Mouse (Mus musculus): ENCODE results near the gene 3110009E18Rik. TPM values are rescaled to one million over a fixed set of nuclear protein-coding genes. Genes with fewer than 3 reads are reported as not detected.

The 3110009E18Rik gene
- polyA plus RNA-seq, 1 experiment from 2014 or later, result 22.9 TPM

DNA sequence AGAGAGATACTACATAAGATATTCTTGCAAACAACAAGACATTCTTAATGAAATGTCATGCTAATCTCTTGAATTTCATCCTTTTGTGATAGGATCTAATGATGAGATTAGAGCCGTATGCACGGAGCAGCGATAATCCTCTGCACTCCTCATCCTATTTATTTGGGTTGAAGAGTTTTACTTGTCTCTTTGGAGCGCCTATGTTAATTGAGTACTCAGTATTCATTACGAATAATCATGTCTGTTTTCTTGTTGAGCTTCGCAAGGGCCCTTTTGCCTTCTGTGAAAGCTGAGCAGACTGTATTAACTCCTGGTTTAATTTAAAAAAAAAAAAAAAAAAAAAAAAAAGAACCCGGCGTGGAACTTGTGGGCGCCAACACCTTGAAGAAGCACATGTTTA is 65.7 kb downstream of the 3110009E18Rik start:
- 39% methylated on average over 9 of the region's 9 CpGs for WGBS
- ATAC-seq (ENCODE audit: insufficient number of reproducible peaks, insufficient read depth, low FRiP score, low TSS enrichment), result no peak
- H3K9ac ChIP-seq, result no peak overlapping the region
- no peaks in the 10 kb centered on the region for H3K4me1 ChIP-seq
- no peak overlapping the region for H3K27ac ChIP-seq
- no peaks in the 10 kb centered on the region for H3K36me3 ChIP-seq
- H3K4me3 ChIP-seq, result no peak overlapping the region
- H3K4me2 ChIP-seq (replicated peaks), result no peak overlapping the region
- H3K9me3 ChIP-seq, result no peaks in the 10 kb centered on the region
- no peaks in the 10 kb centered on the region for H3K27me3 ChIP-seq

DNA sequence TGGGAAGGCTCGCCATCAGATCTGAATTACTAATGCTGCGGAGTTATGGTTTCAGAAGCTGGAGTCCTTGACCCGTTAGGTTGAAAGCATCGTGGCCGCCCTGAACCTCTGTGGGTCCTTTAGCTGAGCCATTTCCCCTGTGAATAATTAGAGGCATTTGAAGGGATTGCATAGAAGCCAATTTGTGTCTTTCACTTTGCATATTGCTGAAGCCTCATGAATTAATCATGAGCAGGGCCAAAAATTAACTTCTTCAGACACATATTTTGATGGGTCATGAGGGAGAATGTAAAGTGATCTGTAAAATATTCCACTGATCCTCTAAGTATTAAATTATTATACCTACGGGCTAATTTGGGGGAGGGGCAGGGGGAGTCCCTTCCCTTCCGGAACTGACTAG is 66.1 kb downstream of the 3110009E18Rik start:
- H3K4me1 ChIP-seq, result no peaks in the 10 kb centered on the region
- no peaks in the 10 kb centered on the region for H3K27me3 ChIP-seq
- H3K9me3 ChIP-seq, result no peaks in the 10 kb centered on the region
- no peak overlapping the region for H3K4me2 ChIP-seq (replicated peaks)
- 57% methylated on average over 7 of the region's 7 CpGs for WGBS
- H3K27ac ChIP-seq, result no peak overlapping the region
- no peak for ATAC-seq (ENCODE audit: insufficient number of reproducible peaks, insufficient read depth, low FRiP score, low TSS enrichment)
- no peak overlapping the region for H3K9ac ChIP-seq
- H3K36me3 ChIP-seq, result no peaks in the 10 kb centered on the region
- no peak overlapping the region for H3K4me3 ChIP-seq

DNA sequence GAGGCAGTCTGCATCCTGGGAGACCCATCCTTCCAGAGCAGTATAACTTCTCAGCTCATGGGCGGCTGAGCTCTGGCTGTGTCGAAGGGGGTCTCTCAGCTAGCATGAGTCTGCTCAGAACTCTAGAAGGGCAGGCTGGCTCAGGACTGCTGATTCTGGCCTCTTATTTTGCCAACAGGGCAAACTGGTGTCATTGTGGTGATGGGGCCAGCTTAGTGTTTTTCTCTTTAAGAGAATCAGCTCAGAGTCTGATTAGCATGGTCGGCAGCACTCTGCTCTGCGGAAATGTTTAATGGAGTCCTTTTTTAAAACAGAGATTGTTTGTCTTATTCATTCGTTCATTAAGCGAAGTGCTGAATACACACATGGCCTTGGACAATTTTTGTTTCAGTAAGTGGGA is 68.2 kb downstream of the 3110009E18Rik start:
- H3K9me3 ChIP-seq, result no peaks in the 10 kb centered on the region
- no peak for ATAC-seq (ENCODE audit: insufficient number of reproducible peaks, insufficient read depth, low FRiP score, low TSS enrichment)
- H3K9ac ChIP-seq, result no peak overlapping the region
- H3K4me3 ChIP-seq, result no peak overlapping the region
- no peak overlapping the region for H3K4me2 ChIP-seq (replicated peaks)
- H3K27ac ChIP-seq, result no peak overlapping the region
- H3K36me3 ChIP-seq, result no peaks in the 10 kb centered on the region
- no peaks in the 10 kb centered on the region for H3K27me3 ChIP-seq
- 83% methylated on average over 6 of the region's 6 CpGs for WGBS
- no peaks in the 10 kb centered on the region for H3K4me1 ChIP-seq

DNA sequence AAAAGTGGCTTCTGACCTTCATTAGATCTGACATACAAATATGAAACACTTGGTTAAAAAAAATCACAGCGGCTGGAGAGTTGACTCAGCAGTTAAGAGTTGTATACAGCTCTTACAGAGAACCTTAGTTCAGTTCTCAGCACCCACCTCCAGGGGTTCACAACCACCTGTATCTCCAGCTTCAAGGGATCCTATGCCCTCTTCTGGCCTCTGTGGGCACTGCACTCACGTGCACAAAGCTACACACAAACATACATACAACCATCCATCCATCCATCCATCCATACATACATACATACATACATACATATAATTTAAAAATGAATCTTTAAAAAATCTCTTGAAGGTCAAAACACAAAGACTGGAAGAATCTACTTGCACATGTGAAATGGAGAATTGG is 69.3 kb downstream of the 3110009E18Rik start:
- no peak overlapping the region for H3K27ac ChIP-seq
- no peak overlapping the region for H3K4me2 ChIP-seq (replicated peaks)
- H3K9me3 ChIP-seq, result no peaks in the 10 kb centered on the region
- no peak for ATAC-seq (ENCODE audit: insufficient number of reproducible peaks, insufficient read depth, low FRiP score, low TSS enrichment)
- H3K9ac ChIP-seq, result no peak overlapping the region
- no peaks in the 10 kb centered on the region for H3K27me3 ChIP-seq
- WGBS, result 91% methylated on average over 2 of the region's 2 CpGs
- no peak overlapping the region for H3K4me3 ChIP-seq
- no peaks in the 10 kb centered on the region for H3K4me1 ChIP-seq
- H3K36me3 ChIP-seq, result no peaks in the 10 kb centered on the region

DNA sequence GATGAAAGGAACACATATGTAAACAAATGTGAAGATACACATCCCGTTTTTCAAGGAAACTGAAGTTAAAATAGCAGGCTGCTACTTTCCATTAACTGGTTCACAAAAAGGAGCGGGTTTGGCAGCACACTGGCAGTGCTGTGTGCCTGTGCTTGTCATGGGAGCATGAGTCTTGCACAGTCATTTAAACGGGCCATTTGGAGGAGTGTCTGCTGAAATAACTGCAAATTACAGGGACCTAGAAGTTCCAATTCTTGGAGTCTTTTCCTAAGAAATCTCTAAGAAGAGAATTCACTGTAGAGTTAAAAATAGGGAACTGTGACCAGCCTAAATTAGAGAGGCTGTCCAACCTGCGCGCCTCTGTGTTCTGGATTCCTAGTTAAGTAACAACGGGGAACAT is 70.0 kb downstream of the 3110009E18Rik start:
- Histone ChIP-seq H3K27me3 (no peaks in the 10 kb centered on the region), H3K9ac (no peak overlapping the region), H3K4me3 (no peak overlapping the region), H3K36me3 (no peaks in the 10 kb centered on the region), H3K4me2 (replicated peaks) (no peak overlapping the region), H3K9me3 (no peaks in the 10 kb centered on the region), H3K27ac (no peak overlapping the region), H3K4me1 (no peaks in the 10 kb centered on the region)
- 86% methylated on average over 6 of the region's 6 CpGs for WGBS
- ATAC-seq (ENCODE audit: insufficient number of reproducible peaks, insufficient read depth, low FRiP score, low TSS enrichment), result no peak

DNA sequence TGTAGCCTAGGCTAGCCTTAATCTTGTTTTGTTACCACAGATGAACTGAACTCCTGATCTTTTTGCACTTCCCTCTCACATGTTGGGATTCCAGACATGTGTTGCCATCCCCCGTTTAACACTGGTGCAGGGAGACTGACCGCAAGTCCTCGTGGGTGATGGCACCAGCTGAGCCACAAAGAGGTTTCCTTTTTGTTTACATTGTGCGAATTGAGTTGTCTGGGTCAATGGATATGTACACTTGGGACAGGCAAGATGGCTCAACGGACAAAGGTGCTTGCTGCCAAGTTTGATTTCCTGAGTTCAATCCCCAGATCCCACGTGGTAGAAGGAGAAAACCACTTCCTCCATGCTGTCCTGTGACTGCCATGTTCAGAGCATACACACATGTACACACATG is 71.3 kb downstream of the 3110009E18Rik start:
- Histone ChIP-seq H3K36me3 (no peaks in the 10 kb centered on the region), H3K4me3 (no peak overlapping the region), H3K4me1 (no peaks in the 10 kb centered on the region), H3K27ac (no peak overlapping the region), H3K9ac (no peak overlapping the region), H3K27me3 (no peaks in the 10 kb centered on the region), H3K9me3 (no peaks in the 10 kb centered on the region), H3K4me2 (replicated peaks) (no peak overlapping the region)
- no peak for ATAC-seq (ENCODE audit: insufficient number of reproducible peaks, insufficient read depth, low FRiP score, low TSS enrichment)
- 76% methylated on average over 6 of the region's 6 CpGs for WGBS

DNA sequence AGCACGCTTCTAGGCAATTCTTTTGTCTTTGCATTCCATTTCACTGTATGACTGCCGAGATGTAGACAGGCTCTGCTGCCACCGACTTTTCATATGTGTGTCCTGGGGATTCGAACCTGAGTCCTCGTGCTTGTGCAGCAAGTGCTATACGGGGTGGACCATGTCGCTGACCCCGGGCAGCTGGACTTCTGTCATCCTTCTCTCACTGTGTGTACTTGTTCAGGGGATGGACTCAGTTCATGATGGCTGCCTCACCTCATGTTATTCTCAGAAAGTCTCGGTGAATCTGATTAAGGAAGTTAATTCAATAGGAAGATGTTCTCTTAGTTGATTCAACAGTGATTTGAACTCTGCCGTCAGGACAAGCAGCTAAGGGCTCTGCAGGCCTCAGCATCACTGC is 72.6 kb downstream of the 3110009E18Rik start:
- Histone ChIP-seq H3K4me2 (replicated peaks) (no peak overlapping the region), H3K27me3 (no peaks in the 10 kb centered on the region), H3K4me3 (no peak overlapping the region), H3K36me3 (no peaks in the 10 kb centered on the region), H3K4me1 (no peaks in the 10 kb centered on the region), H3K9me3 (no peaks in the 10 kb centered on the region), H3K27ac (no peak overlapping the region), H3K9ac (no peak overlapping the region)
- no peak for ATAC-seq (ENCODE audit: insufficient number of reproducible peaks, insufficient read depth, low FRiP score, low TSS enrichment)
- WGBS, result 90% methylated on average over 10 of the region's 10 CpGs

DNA sequence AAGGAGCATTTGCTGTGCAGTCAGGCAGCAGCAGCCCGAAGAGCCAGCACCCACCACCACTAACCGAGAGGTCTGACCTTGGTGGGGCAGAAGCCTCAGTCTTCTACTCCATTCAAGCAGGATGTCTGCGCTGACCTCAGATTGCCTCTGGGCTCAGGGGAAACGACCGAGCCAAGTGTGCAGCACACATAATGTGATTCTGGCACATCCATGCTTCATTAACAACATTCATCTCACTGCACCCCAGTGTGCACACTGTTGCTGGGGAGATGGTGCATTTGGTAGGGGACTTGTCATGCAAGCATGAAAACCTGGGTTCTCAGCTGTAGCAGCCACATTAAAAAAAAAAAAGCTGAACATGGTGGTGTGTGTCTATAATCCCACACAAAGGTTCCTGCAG is 75.0 kb downstream of the 3110009E18Rik start:
- no peak for ATAC-seq (ENCODE audit: insufficient number of reproducible peaks, insufficient read depth, low FRiP score, low TSS enrichment)
- no peak overlapping the region for H3K4me3 ChIP-seq
- no peaks in the 10 kb centered on the region for H3K9me3 ChIP-seq
- H3K36me3 ChIP-seq, result no peaks in the 10 kb centered on the region
- no peaks in the 10 kb centered on the region for H3K4me1 ChIP-seq
- H3K27ac ChIP-seq, result no peak overlapping the region
- 56% methylated on average over 5 of the region's 5 CpGs for WGBS
- no peak overlapping the region for H3K4me2 ChIP-seq (replicated peaks)
- H3K27me3 ChIP-seq, result no peaks in the 10 kb centered on the region
- no peak overlapping the region for H3K9ac ChIP-seq

DNA sequence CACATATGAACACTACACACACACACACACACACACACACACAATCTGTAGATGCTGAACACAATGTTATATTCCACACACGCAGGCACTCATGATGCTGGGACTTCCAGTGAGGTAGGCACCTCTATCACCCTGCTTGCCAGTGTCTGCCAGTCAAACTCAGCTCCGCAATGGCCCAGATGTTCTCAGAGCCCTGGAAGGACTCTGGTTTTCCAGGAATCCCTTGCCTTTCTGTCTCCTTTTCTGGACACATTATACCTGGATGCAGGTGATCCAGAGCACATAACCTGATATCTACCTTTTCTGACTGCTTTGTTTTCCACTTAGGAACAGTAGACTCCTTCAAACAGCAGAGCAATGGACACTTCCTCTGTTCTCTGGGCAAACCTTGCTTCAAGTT is 75.7 kb downstream of the 3110009E18Rik start:
- H3K9me3 ChIP-seq, result no peaks in the 10 kb centered on the region
- no peaks in the 10 kb centered on the region for H3K4me1 ChIP-seq
- ATAC-seq (ENCODE audit: insufficient number of reproducible peaks, insufficient read depth, low FRiP score, low TSS enrichment), result no peak
- H3K27ac ChIP-seq, result no peak overlapping the region
- no peaks in the 10 kb centered on the region for H3K36me3 ChIP-seq
- no peak overlapping the region for H3K4me3 ChIP-seq
- H3K27me3 ChIP-seq, result no peaks in the 10 kb centered on the region
- H3K9ac ChIP-seq, result no peak overlapping the region
- H3K4me2 ChIP-seq (replicated peaks), result no peak overlapping the region
- 82% methylated on average over 2 of the region's 2 CpGs for WGBS

DNA sequence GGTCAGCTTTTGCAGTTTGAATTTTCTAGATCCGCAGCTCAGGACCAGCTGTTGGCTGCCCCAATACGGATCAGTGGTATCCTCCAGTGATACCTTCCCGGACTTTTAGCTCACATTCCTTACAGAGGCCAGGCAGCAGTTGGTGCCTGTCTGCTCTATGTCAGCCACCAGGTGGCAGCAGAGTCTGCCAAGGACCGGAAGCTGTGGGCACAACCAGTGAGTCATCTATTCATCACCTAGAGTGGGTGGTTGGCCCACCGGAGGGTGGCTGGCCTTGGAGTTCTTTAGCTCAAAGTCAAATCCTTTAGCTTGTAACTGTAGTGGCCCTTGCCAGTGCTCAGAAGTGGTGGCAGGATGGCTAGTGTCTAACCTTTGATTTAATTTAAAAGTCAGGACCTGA is 76.2 kb downstream of the 3110009E18Rik start:
- H3K9ac ChIP-seq, result no peak overlapping the region
- H3K27ac ChIP-seq, result no peak overlapping the region
- no peaks in the 10 kb centered on the region for H3K27me3 ChIP-seq
- H3K9me3 ChIP-seq, result no peaks in the 10 kb centered on the region
- H3K4me3 ChIP-seq, result no peak overlapping the region
- H3K4me2 ChIP-seq (replicated peaks), result no peak overlapping the region
- H3K4me1 ChIP-seq, result no peaks in the 10 kb centered on the region
- peak; percentile 13; the same call in 1 of the 2 replicates for ATAC-seq (ENCODE audit: insufficient number of reproducible peaks, insufficient read depth, low FRiP score, low TSS enrichment)
- WGBS, result 16% methylated on average over 5 of the region's 5 CpGs
- H3K36me3 ChIP-seq, result no peaks in the 10 kb centered on the region

DNA sequence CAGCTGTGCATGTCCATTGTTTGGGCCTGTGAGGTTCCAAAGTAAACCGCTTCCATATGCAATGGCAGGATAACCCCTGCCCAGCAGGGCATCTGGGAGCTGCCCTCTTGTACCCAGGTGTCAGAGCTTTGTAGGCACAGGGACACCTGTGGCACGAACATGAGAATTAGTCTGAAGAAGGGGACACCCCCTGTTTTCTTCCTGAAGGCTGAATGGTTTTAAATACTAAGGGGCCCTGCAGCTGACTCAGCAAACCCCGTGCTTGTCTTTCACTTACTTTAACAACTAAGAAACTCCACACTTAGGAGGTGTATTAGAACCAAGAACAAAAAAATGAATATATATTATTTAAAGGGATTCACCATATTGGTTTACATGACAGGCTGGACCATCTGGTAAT is 77.2 kb downstream of the 3110009E18Rik start:
- Histone ChIP-seq H3K4me1 (no peaks in the 10 kb centered on the region), H3K4me2 (replicated peaks) (no peak overlapping the region), H3K4me3 (no peak overlapping the region), H3K27me3 (no peaks in the 10 kb centered on the region), H3K9me3 (no peaks in the 10 kb centered on the region), H3K36me3 (no peaks in the 10 kb centered on the region), H3K27ac (no peak overlapping the region), H3K9ac (no peak overlapping the region)
- no peak for ATAC-seq (ENCODE audit: insufficient number of reproducible peaks, insufficient read depth, low FRiP score, low TSS enrichment)
- 44% methylated on average over 3 of the region's 3 CpGs for WGBS

DNA sequence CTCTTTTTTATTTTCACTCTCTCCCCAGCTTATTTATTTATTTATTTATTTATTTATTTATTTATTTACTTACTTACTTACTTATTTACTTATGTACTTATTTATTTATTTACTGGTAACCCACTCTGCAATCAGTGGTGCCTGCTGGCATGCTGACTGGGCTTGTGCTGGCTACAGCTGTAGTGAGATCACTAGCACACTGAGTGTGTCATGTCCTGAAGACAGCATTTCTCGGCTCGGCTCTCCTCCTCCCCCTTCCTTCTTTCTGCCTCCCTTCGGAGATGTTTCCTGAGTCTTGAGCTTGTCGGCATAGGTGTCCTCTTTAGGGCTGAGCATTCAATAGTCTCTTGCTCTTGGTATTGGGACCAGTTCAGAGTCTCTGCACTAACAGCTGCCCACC is 78.0 kb downstream of the 3110009E18Rik start:
- WGBS, result 77% methylated on average over 4 of the region's 4 CpGs
- no peak for ATAC-seq (ENCODE audit: insufficient number of reproducible peaks, insufficient read depth, low FRiP score, low TSS enrichment)

DNA sequence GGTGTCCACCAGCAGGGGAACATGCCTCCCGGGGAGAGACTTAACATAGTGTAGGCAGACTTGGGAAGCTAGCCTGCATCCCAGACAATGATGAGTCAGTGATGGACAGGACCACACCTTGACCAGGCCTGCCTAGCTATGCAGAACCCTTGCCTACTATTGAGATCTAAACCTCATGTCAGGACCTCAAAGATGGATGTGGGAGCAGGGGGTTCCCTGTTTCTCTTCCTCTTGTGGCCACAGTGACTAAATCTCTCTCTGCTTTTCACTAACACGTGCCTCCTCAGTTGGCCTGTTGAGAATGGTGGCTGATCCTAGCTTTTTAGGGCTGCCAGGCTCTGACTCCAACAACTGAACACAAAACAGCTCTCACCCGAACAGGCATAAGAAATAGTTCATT is 81.6 kb downstream of the 3110009E18Rik start:
- no peaks in the 10 kb centered on the region for H3K27me3 ChIP-seq
- ATAC-seq (ENCODE audit: insufficient number of reproducible peaks, insufficient read depth, low FRiP score, low TSS enrichment), result no peak
- no peak overlapping the region for H3K4me2 ChIP-seq (replicated peaks)
- WGBS, result 67% methylated on average over 3 of the region's 3 CpGs
- H3K4me1 ChIP-seq, result no peaks in the 10 kb centered on the region
- no peaks in the 10 kb centered on the region for H3K36me3 ChIP-seq
- no peak overlapping the region for H3K27ac ChIP-seq
- no peak overlapping the region for H3K9ac ChIP-seq
- no peak overlapping the region for H3K4me3 ChIP-seq
- H3K9me3 ChIP-seq, result no peaks in the 10 kb centered on the region

More for the DNA sequence above, 78.0 kb downstream of the 3110009E18Rik start:
- H3K9ac ChIP-seq, result no peak overlapping the region
- no peaks in the 10 kb centered on the region for H3K9me3 ChIP-seq
- no peaks in the 10 kb centered on the region for H3K27me3 ChIP-seq
- no peaks in the 10 kb centered on the region for H3K36me3 ChIP-seq
- H3K27ac ChIP-seq, result no peak overlapping the region
- H3K4me3 ChIP-seq, result no peak overlapping the region
- H3K4me2 ChIP-seq (replicated peaks), result no peak overlapping the region
- no peaks in the 10 kb centered on the region for H3K4me1 ChIP-seq

Measured in embryonic facial prominence, embryonic 12.5 days (tissue).